Mouse (Mus musculus) liver, adult 2 months (tissue): ENCODE data around the gene Gm10985.

Source experiments
- CTCF ChIP-seq: fragments of 200-500 bp; IDR thresholded peaks from 2 replicates; pipeline ENCODE4 v1.5.1; 2011; ENCODE audit warnings: low read depth, low read length, control low read depth
- POLR2A ChIP-seq: fragments of 200-500 bp; IDR thresholded peaks from 2 replicates; pipeline ENCODE4 v1.6.1; 2011; ENCODE audit warnings: low read length, control low read depth; ENCODE audit not compliant: insufficient read depth; ENCODE audit errors: extremely low read depth

GRCm38 (mm10) chr3:53796933-53797332, 48.0 kb upstream of the Gm10985 start:
- TF ChIP-seq POLR2A = no peak
- TF ChIP-seq CTCF = no peak
